Mouse (Mus musculus) ZHBTc4 (cell line): ENCODE results near the gene Tab1.
A peak's percentile ranks its signal among the peaks of the same experiment; 100 is the strongest.

Experiments
- DNase-seq: peaks from one replicate; pipeline ENCODE4 v3.0.0-alpha.2; 2011; ENCODE audit warnings: low read depth, low spot score

Tab1 gene

DNA sequence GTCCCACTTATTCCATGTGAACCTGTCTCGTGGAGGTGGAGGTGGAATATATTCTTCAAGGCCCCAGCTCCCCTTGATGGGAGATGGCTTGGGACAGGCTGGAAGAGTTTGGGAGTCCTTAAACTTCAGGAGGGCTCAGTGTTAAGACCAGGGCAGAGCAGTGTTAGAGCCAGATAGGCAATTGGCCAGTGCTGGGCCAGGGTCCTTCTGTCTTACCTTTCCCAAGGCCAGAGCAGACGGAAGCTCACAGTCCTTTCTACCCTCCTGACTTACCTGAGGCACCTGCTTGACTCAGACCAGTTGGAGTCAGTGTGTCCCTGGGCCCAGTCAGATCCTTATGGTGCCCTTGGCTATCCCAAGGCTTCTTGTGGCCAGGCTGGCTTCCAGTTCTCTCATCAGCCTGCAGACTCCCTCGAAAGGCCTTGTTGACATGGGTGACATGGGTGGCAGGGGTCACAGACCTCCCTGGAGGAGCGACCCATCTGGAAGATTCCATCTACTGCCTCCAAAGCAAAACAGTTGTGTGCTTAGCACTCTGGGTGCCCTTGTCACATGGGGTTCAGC, 29.6 kb downstream of the Tab1 start:
- DNase-seq: no peak

- DNase-seq: no peak
Observed at GRCm38 (mm10) chr15:80163274-80163673, 30.3 kb downstream of the Tab1 start.

GRCm38 (mm10) chr15:80163716-80164115, 30.8 kb downstream of the Tab1 start:
- no peak for DNase-seq

DNA sequence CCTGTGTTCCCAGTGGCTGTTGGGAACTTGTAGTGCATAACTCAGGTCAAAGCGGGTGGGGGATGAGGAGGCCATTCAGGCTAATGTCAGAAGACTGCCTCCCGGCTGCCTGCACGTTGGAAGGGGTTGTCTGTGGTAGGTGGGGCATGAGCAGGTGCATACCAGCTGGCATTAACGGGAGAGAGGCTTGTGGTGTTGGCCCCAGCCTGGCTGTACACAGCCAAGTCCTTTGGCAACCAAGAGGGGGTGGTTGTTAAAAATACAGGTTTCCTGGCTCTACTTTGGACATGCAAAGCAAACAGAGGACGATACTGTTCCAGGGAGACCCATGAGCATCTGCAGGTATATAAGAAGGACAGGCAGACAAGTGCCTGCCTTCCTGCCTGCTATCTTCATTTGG, 32.5 kb downstream of the Tab1 start:
- no peak for DNase-seq

DNA sequence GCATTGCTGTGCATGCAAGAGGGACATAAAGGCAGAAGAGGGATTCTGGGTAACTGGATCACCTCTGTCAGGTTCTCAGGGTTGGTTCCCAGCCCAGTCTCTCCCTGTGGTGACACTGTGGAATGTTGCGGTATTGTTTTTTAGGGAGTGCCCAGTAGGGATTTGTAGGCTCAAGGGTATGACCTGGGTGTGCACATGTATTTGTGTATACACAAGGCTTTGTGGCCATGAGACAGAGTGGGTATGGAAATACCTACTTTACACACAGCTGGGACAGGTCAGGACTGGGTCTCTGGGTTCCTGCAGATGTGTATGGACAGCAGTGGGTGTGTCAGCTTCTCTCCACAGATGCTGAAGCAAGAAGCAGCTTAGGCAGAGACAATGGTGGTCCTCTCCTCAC, 36.6 kb downstream of the Tab1 start:
- DNase-seq: peak; percentile 96

GRCm38 (mm10) chr15:80170357-80170756, 37.4 kb downstream of the Tab1 start:
- no peak for DNase-seq

DNA sequence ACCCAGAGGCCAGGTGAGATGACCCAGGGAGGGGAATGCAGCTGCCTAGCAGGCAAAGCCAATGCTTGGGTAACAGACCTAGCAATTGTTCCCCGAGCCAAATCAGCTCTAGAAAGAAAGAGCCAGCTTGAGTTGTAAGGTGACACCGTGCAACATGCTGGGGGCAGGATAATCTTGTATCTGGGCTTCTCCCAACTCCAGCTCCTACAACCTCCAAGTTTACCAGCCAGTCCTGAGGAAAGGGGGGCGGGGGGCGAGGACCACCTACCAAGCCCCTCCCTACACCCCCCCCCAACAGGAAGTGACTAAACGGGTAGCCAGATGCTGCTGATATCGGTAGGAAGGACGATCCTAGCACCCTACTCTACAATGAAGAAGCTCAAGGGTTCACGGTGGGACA, 38.4 kb downstream of the Tab1 start:
- DNase-seq: peak; percentile 43

- DNase-seq: peak; percentile 60
Observed at GRCm38 (mm10) chr15:80171791-80172190, 38.9 kb downstream of the Tab1 start.

GRCm38 (mm10) chr15:80173001-80173771, 40.3 kb downstream of the Tab1 start, which contains the start of gene Mgat3:
Mgat3 (plus strand) TSS chr15:80173721.
- peak; percentile 60 for DNase-seq

- DNase-seq: no peak
Observed at GRCm38 (mm10) chr15:80173781-80174597, 41.1 kb downstream of the Tab1 start.

GRCm38 (mm10) chr15:80174598-80174875, 41.6 kb downstream of the Tab1 start:
- DNase-seq: no peak

GRCm38 (mm10) chr15:80175316-80175715, 42.4 kb downstream of the Tab1 start:
- DNase-seq: no peak

DNA sequence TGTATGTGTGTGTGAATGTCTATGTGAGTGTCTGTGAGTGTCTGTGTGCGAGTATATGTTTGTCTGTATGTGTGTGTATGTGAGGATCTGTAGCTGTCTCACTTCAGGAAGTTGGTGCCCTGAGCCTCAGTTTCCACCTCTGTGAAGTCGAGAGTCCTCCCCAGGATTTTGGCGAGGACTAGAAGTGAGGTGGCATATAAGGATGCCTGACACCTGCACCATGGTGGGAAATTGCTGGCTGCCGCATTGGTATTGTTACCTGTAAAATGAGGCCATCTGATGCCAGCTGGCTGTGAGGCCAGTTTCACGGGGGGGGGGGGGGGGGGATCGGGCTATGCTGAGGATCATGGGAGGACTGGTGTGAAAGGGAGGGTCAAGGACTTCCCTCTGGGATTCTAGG, 42.8 kb downstream of the Tab1 start:
- no peak for DNase-seq

GRCm38 (mm10) chr15:80181561-80181960, 48.6 kb downstream of the Tab1 start:
- no peak for DNase-seq

DNA sequence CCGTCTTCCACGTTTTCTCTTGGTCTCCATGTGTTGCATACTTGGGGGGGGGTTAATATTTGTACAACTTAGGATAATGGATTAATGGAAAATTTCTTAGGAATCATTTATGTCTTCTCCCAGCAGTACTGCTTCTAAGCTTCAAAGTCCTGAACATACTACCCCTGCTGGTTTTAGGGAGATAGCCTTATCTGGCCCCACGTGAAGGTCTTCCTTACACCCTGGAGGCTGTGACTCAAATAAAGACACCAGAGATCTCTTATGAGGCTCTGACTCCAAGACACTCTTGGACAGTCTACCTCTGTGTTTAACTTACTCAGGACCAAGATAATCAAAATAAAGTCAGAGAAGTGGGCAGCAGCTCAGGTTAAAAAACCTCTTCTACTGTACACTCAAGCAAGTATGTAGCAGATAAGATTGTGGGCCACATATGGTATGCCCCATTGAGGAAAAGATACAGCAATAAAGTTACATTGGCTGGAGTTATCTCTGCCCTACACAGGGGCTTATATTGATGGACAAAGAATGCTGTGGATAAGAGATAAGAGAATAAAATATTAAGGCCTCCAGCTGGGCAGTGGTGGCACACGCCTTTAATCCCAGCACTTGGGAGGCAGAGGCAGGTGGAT, 49.3 kb downstream of the Tab1 start:
- no peak for DNase-seq

- no peak for DNase-seq
Observed at GRCm38 (mm10) chr15:80188927-80189326, 56.0 kb downstream of the Tab1 start.

- no peak for DNase-seq
Observed at GRCm38 (mm10) chr15:80190075-80190474, 57.1 kb downstream of the Tab1 start.

GRCm38 (mm10) chr15:80191585-80192245, 58.8 kb downstream of the Tab1 start:
- DNase-seq: peak; percentile 87

GRCm38 (mm10) chr15:80192246-80192585, 59.3 kb downstream of the Tab1 start:
- no peak for DNase-seq

DNA sequence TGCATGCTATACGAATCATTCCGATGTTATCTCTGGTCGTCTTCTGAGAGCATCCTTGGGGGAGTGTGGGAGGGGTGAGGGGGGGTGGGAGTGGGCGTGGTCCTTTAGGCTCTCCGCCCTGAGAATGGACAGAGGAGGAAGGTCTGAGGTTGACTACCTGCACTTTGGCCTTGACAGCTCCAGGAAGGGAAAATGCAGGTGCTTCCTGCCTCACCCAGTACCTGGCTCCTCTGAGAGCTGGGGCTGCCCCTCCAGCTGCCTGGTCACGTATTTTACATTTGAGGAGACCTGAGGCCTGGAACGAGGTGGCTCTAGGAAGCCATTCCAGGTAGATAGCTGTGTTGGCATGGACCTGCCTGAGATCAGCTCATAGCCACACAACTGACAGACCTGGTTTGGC, 59.9 kb downstream of the Tab1 start:
- DNase-seq: no peak

- DNase-seq: peak; percentile 52
Observed at GRCm38 (mm10) chr15:80199556-80199955, 66.6 kb downstream of the Tab1 start.
